ENCODE assay signal across 15 mouse cellular contexts in genomic region chr10:84654731-84655130, GRCm38 (mm10).
"Had no signal": no experiment of that assay in that cellular context is flagged by ENCODE, and none has a peak within 500 bp of the region (broad histone marks: within the 10 kb centered on the region; RNA-seq: fewer than 3 reads in every experiment).

No protein-coding gene starts in this region.

- H3K9me3 ChIP-seq: megakaryocyte, embryonic 14.5 days; midbrain, embryonic 12.5 days; neural tube, embryonic 12.5 days; stomach, embryonic 15.5 days had no signal

- H3K9ac ChIP-seq: liver, embryonic 14.5 days; lung, embryonic 14.5 days; midbrain, embryonic 12.5 days; neural tube, embryonic 12.5 days; stomach, embryonic 15.5 days had no signal

- H3K4me3 ChIP-seq: megakaryocyte, embryonic 14.5 days; midbrain, embryonic 12.5 days; neural tube, embryonic 12.5 days; stomach, embryonic 15.5 days had no signal

- H3K27me3 ChIP-seq: megakaryocyte, embryonic 14.5 days; neural tube, embryonic 12.5 days; stomach, embryonic 15.5 days had no signal

- H3K36me3 ChIP-seq: stomach, embryonic 15.5 days had no signal

- DNase-seq: lung, adult 18-20 months; lung, embryonic 14.5 days; lung, postnatal 10 days; lung, postnatal 4 days; midbrain, embryonic 14.5 days; right cerebral cortex, postnatal 14 days; thymus, adult 18-20 months; thymus, postnatal 14 days; thymus, postnatal 36 days had no signal

- H3K4me1 ChIP-seq: stomach, embryonic 15.5 days had no signal

- H3K4me2 ChIP-seq: lung, embryonic 14.5 days; midbrain, embryonic 12.5 days; neural tube, embryonic 12.5 days; stomach, embryonic 15.5 days had no signal

- H3K27ac ChIP-seq: liver, embryonic 14.5 days; midbrain, embryonic 12.5 days; neural tube, embryonic 12.5 days; stomach, embryonic 15.5 days; stomach, postnatal 0 days had no signal
